Mouse (Mus musculus): Measurements from ENCODE around the gene Nuf2.

- TF ChIP-seq MEF2A (IDR thresholded peaks at IDR 0.05; ENCODE audit: borderline replicate concordance, low read depth, low read length): peak; percentile 95
- peak; percentile 85 for TF ChIP-seq CHD2 (IDR thresholded peaks at IDR 0.05; ENCODE audit: low read length)
- peak; percentile 84 for TF ChIP-seq POLR2A (IDR thresholded peaks at IDR 0.05; ENCODE audit: low read depth, low read length)
- TF ChIP-seq E2F4 (IDR thresholded peaks at IDR 0.05; ENCODE audit: insufficient replicate concordance, low read depth, low read length): peak; percentile 96
- TF ChIP-seq NELFE (IDR thresholded peaks at IDR 0.05; ENCODE audit: low read depth, low read length): peak; percentile 86
- peak; percentile 97 for TF ChIP-seq HCFC1 (IDR thresholded peaks at IDR 0.05; ENCODE audit: low read depth, low read length)
- TF ChIP-seq ELF1 (IDR thresholded peaks at IDR 0.05; ENCODE audit: low read depth, low read length): peak; percentile 100
- TF ChIP-seq KAT2A (IDR thresholded peaks at IDR 0.05; ENCODE audit: insufficient replicate concordance, low read length): peak; percentile 95
- TF ChIP-seq RCOR1 (conservative IDR thresholded peaks at IDR 0.05; ENCODE audit: low read depth, low read length): peak; percentile 92; the same call in 1 of the 2 replicates
- TF ChIP-seq MAZ (IDR thresholded peaks at IDR 0.05; ENCODE audit: low read depth, low read length): peak; percentile 100
- no peak for TF ChIP-seq EP300 (IDR thresholded peaks at IDR 0.05; ENCODE audit: low read length)
- TF ChIP-seq MXI1 (IDR thresholded peaks at IDR 0.05; ENCODE audit: low read depth, low read length): peak; percentile 93
- no peak for TF ChIP-seq CTCF (conservative IDR thresholded peaks at IDR 0.05 in 1 of 2, IDR thresholded peaks at IDR 0.05 in 1 of 2; ENCODE audit: low read depth in 2 of 2, low read length in 2 of 2)
These were observed at the start of gene Nuf2 for GRCm38 (mm10) chr1:169530876-169531701.

Measured in CH12.LX (cell line).